Mouse (Mus musculus) thymus, postnatal 36 days (tissue): ENCODE measurements around the gene Gm20806.
"Not testable (repeated sequence)": the region's sequence is repeated elsewhere in the genome, so short reads cannot be mapped to it uniquely, and the experiment has no call there.

ENCODE experiments used
- DNase-seq, 2 experiments: peaks; one replicate each; pipeline ENCODE4 v3.0.0; 2022; ENCODE audit warnings: mixed read lengths in 2 of 2

The Gm20806 gene

GRCm38 (mm10) chrY:78837956-78838355, at the start of gene Gm20806:
Gm20806 (minus strand) TSS chrY:78838056.
- not testable (repeated sequence) for DNase-seq
